Comparison of ENCODE assay signal across 30 mouse cellular contexts in the genomic region with DNA sequence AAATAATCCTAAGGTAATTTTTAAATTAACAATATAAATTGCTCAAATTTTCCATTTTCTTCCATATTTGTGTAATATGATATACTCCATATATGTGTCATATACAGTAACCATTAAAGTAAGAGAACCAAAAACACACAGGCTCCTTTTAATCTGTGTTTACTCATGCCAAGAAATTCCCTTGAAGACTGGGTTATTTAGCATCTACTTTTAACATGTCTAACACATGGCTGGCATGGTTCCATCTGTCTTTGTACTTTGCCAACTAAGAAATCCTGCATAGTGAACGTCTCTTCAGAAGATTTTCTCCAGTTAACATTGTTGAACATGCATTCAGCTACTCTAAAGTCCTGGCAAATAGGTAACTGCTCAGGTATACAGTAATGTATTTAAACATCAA. TPM values are rescaled to one million over a fixed set of nuclear protein-coding genes. Genes with fewer than 3 reads are reported as not detected.
DNase-seq lines count a peak whose midpoint lies in the region; ATAC-seq and TF ChIP-seq lines count a peak whose summit lies in the region.
"Had no signal": no experiment of that assay in that cellular context is flagged by ENCODE, and none has a peak within 500 bp of the region (broad histone marks: within the 10 kb centered on the region; RNA-seq: fewer than 3 reads in every experiment).

No protein-coding gene starts in this region.

- DNase-seq in embryonic facial prominence, embryonic 14.5 days (ENCODE audit: low spot score): peak; percentile 75
- no peak for DNase-seq in embryonic facial prominence, embryonic 10.5 days (ENCODE audit: low spot score)
- peak; percentile 20 for DNase-seq in kidney, postnatal 14 days
- no peak for DNase-seq in kidney, postnatal 4 days
- peak; percentile 3 for DNase-seq in midbrain, postnatal 0 days (ENCODE audit: low spot score)
- no peak for DNase-seq in cerebellum, adult 18-20 months
- DNase-seq: adrenal gland, postnatal 14 days; cerebellum, adult 2 months; gastrocnemius, adult 2 months; heart, adult 2 months; heart, postnatal 4 days; kidney, adult 9 months; kidney, postnatal 36 days; layer of hippocampus, postnatal 36 days; liver, embryonic 13.5 days; lung, adult 18-20 months; lung, postnatal 10 days; right cerebral cortex, adult 18-20 months had no signal

- WGBS in embryonic facial prominence, embryonic 14.5 days: 5% methylated on average over 1 of the region's 1 CpGs
- WGBS in embryonic facial prominence, embryonic 10.5 days: 79% methylated on average over 1 of the region's 1 CpGs
- WGBS in midbrain, postnatal 0 days: 38% methylated on average over 1 of the region's 1 CpGs
- 61% methylated on average over 1 of the region's 1 CpGs for WGBS in midbrain, embryonic 16.5 days
- 21% methylated on average over 1 of the region's 1 CpGs for WGBS in forebrain, embryonic 16.5 days

- no peak overlapping the region for H3K9ac ChIP-seq in embryonic facial prominence, embryonic 14.5 days (ENCODE audit: low read depth, low read length)
- H3K9ac ChIP-seq in midbrain, postnatal 0 days (replicated peaks; ENCODE audit: low read length, poor library complexity, severe bottlenecking): no peak overlapping the region
- H3K9ac ChIP-seq in midbrain, embryonic 16.5 days (ENCODE audit: low read depth, low read length): no peak overlapping the region
- H3K9ac ChIP-seq in forebrain, embryonic 16.5 days (replicated peaks; ENCODE audit: low read depth, low read length): no peak overlapping the region
- H3K9ac ChIP-seq: heart, embryonic 12.5 days; hindbrain, embryonic 13.5 days; limb, embryonic 15.5 days; liver, embryonic 13.5 days; midbrain, embryonic 15.5 days; neural tube, embryonic 12.5 days; stomach, embryonic 15.5 days had no signal

- no peak overlapping the region for H3K4me3 ChIP-seq in embryonic facial prominence, embryonic 14.5 days (ENCODE audit: low read depth, low read length)
- no peak overlapping the region for H3K4me3 ChIP-seq in embryonic facial prominence, embryonic 10.5 days
- H3K4me3 ChIP-seq in midbrain, postnatal 0 days (ENCODE audit: low read depth, low read length): no peak overlapping the region
- no peak overlapping the region for H3K4me3 ChIP-seq in midbrain, embryonic 16.5 days (ENCODE audit: low read depth, low read length)
- no peak overlapping the region for H3K4me3 ChIP-seq in forebrain, embryonic 16.5 days (replicated peaks; ENCODE audit: low read length)
- H3K4me3 ChIP-seq: gastrocnemius, adult 2 months; heart, adult 2 months; heart, embryonic 12.5 days; hindbrain, embryonic 13.5 days; limb, embryonic 15.5 days; liver, embryonic 13.5 days; midbrain, embryonic 10.5 days; midbrain, embryonic 15.5 days; myocyte; neural tube, embryonic 12.5 days; stomach, embryonic 15.5 days had no signal

- ATAC-seq in embryonic facial prominence, embryonic 14.5 days (ENCODE audit: low read depth): no peak
- no peak for ATAC-seq in midbrain, postnatal 0 days (ENCODE audit: low FRiP score)
- no peak for ATAC-seq in midbrain, embryonic 16.5 days
- ATAC-seq in forebrain, embryonic 16.5 days: 0 out of 2 replicates have a peak, but pooled peaks have one; percentile 47
- ATAC-seq: intestine, postnatal 0 days; midbrain, embryonic 15.5 days had no signal

- H3K36me3 ChIP-seq in embryonic facial prominence, embryonic 14.5 days (ENCODE audit: control insufficient read depth, insufficient read depth, low read length): no peaks in the 10 kb centered on the region
- H3K36me3 ChIP-seq in embryonic facial prominence, embryonic 10.5 days (replicated peaks): no peaks in the 10 kb centered on the region
- H3K36me3 ChIP-seq in midbrain, postnatal 0 days (ENCODE audit: insufficient read depth, low read length): no peaks in the 10 kb centered on the region
- no peaks in the 10 kb centered on the region for H3K36me3 ChIP-seq in midbrain, embryonic 16.5 days (ENCODE audit: control insufficient read depth, insufficient read depth, low read length)
- H3K36me3 ChIP-seq in forebrain, embryonic 16.5 days (ENCODE audit: control insufficient read depth, insufficient read depth): no peaks in the 10 kb centered on the region
- H3K36me3 ChIP-seq: heart, embryonic 12.5 days; hindbrain, embryonic 13.5 days; limb, embryonic 15.5 days; liver, embryonic 13.5 days; midbrain, embryonic 10.5 days; midbrain, embryonic 15.5 days; neural tube, embryonic 12.5 days; stomach, embryonic 15.5 days had no signal

- TF ChIP-seq CTCF in midbrain, postnatal 0 days (IDR thresholded peaks at IDR 0.05): no peak

- H3K4me2 ChIP-seq in embryonic facial prominence, embryonic 14.5 days (ENCODE audit: low read depth, low read length): no peak overlapping the region
- H3K4me2 ChIP-seq in midbrain, postnatal 0 days (ENCODE audit: low read depth, low read length, poor library complexity, severe bottlenecking): no peak overlapping the region
- H3K4me2 ChIP-seq in midbrain, embryonic 16.5 days (ENCODE audit: low read length): no peak overlapping the region
- H3K4me2 ChIP-seq in forebrain, embryonic 16.5 days (ENCODE audit: low read length): no peak overlapping the region
- H3K4me2 ChIP-seq: heart, embryonic 12.5 days; hindbrain, embryonic 13.5 days; limb, embryonic 15.5 days; liver, embryonic 13.5 days; midbrain, embryonic 15.5 days; neural tube, embryonic 12.5 days; stomach, embryonic 15.5 days had no signal

- no peak overlapping the region for H3K27ac ChIP-seq in embryonic facial prominence, embryonic 14.5 days (replicated peaks; ENCODE audit: low read depth, low read length)
- no peak overlapping the region for H3K27ac ChIP-seq in embryonic facial prominence, embryonic 10.5 days (replicated peaks)
- H3K27ac ChIP-seq in midbrain, postnatal 0 days (ENCODE audit: low read depth, low read length): no peak overlapping the region
- no peak overlapping the region for H3K27ac ChIP-seq in midbrain, embryonic 16.5 days (ENCODE audit: low read length)
- H3K27ac ChIP-seq in forebrain, embryonic 16.5 days (ENCODE audit: low read length): no peak overlapping the region
- H3K27ac ChIP-seq: gastrocnemius, adult 2 months; heart, adult 2 months; hindbrain, embryonic 13.5 days; limb, embryonic 15.5 days; liver, embryonic 13.5 days; midbrain, embryonic 10.5 days; midbrain, embryonic 15.5 days; neural tube, embryonic 12.5 days; stomach, embryonic 15.5 days had no signal

- no peaks in the 10 kb centered on the region for H3K4me1 ChIP-seq in embryonic facial prominence, embryonic 14.5 days (ENCODE audit: control insufficient read depth, insufficient read depth, low read length)
- H3K4me1 ChIP-seq in embryonic facial prominence, embryonic 10.5 days: 0 out of 2 replicates have a peak, but pooled peaks cover 2% of the 10 kb centered on the region
- no peaks in the 10 kb centered on the region for H3K4me1 ChIP-seq in midbrain, postnatal 0 days (ENCODE audit: insufficient read depth, low read length)
- no peaks in the 10 kb centered on the region for H3K4me1 ChIP-seq in midbrain, embryonic 16.5 days (ENCODE audit: control insufficient read depth, insufficient read depth, low read length)
- H3K4me1 ChIP-seq in forebrain, embryonic 16.5 days (replicated peaks; ENCODE audit: control insufficient read depth, insufficient read depth, low read length): no peaks in the 10 kb centered on the region
- H3K4me1 ChIP-seq: hindbrain, embryonic 13.5 days; limb, embryonic 15.5 days; liver, embryonic 13.5 days; midbrain, embryonic 10.5 days; midbrain, embryonic 15.5 days; neural tube, embryonic 12.5 days; stomach, embryonic 15.5 days had no signal

- no peaks in the 10 kb centered on the region for H3K9me3 ChIP-seq in embryonic facial prominence, embryonic 14.5 days (ENCODE audit: control insufficient read depth, low read length)
- H3K9me3 ChIP-seq in embryonic facial prominence, embryonic 10.5 days: no peaks in the 10 kb centered on the region
- H3K9me3 ChIP-seq in midbrain, postnatal 0 days (ENCODE audit: low read length): no peaks in the 10 kb centered on the region
- no peaks in the 10 kb centered on the region for H3K9me3 ChIP-seq in midbrain, embryonic 16.5 days (replicated peaks; ENCODE audit: control insufficient read depth, low read length, poor library complexity, severe bottlenecking)
- H3K9me3 ChIP-seq in forebrain, embryonic 16.5 days (ENCODE audit: control insufficient read depth, low read length): no peaks in the 10 kb centered on the region
- H3K9me3 ChIP-seq: heart, embryonic 12.5 days; hindbrain, embryonic 13.5 days; limb, embryonic 15.5 days; liver, embryonic 13.5 days; midbrain, embryonic 10.5 days; midbrain, embryonic 15.5 days; neural tube, embryonic 12.5 days; stomach, embryonic 15.5 days had no signal

- no peaks in the 10 kb centered on the region for H3K27me3 ChIP-seq in embryonic facial prominence, embryonic 14.5 days (replicated peaks; ENCODE audit: control insufficient read depth, insufficient read depth, low read length)
- no peaks in the 10 kb centered on the region for H3K27me3 ChIP-seq in embryonic facial prominence, embryonic 10.5 days (replicated peaks; ENCODE audit: low read depth, poor library complexity, severe bottlenecking)
- H3K27me3 ChIP-seq in midbrain, postnatal 0 days (ENCODE audit: insufficient read depth, low read length): no peaks in the 10 kb centered on the region
- no peaks in the 10 kb centered on the region for H3K27me3 ChIP-seq in midbrain, embryonic 16.5 days (ENCODE audit: control insufficient read depth, insufficient read depth, low read depth, low read length)
- no peaks in the 10 kb centered on the region for H3K27me3 ChIP-seq in forebrain, embryonic 16.5 days (replicated peaks; ENCODE audit: control insufficient read depth, insufficient read depth, low read length)
- H3K27me3 ChIP-seq: heart, embryonic 12.5 days; hindbrain, embryonic 13.5 days; limb, embryonic 15.5 days; liver, embryonic 13.5 days; midbrain, embryonic 15.5 days; neural tube, embryonic 12.5 days; stomach, embryonic 15.5 days had no signal

RNA-seq across cellular contexts. Expression of gene Efemp1, which starts 46.4 kb away (rescaled TPM):
- polyA plus RNA-seq in embryonic facial prominence, embryonic 14.5 days (2014; fragmentation: Nextera tagmentation; extraction: Ambion mirVana): 64.5 and 74.7 TPM in 2 replicates
- 5.5 and 10.2 TPM in 2 replicates for polyA plus RNA-seq in embryonic facial prominence, embryonic 10.5 days (2016; fragmentation: Nextera tagmentation; extraction: Ambion mirVana)
- total RNA-seq in midbrain, postnatal 0 days (2014; rRNA removed): 7.1 and 8.1 TPM in 2 replicates
- 8.5 TPM in 2 replicates for polyA plus RNA-seq in midbrain, postnatal 0 days (2015; fragmentation: Nextera tagmentation; extraction: Ambion mirVana)
- 4.6 and 5.0 TPM in 2 replicates for polyA plus RNA-seq in midbrain, embryonic 16.5 days (2015; fragmentation: Nextera tagmentation; extraction: Ambion mirVana)
- polyA plus RNA-seq in forebrain, embryonic 16.5 days (2015; fragmentation: Nextera tagmentation; extraction: Ambion mirVana): 4.2 and 5.0 TPM in 2 replicates
- total RNA-seq: MEL had no signal

Comparison
In these comparisons a context has a peak if more than half of its experiments do, and no peak if none do; other contexts are left out.
1. DNase-seq: peak in embryonic facial prominence, embryonic 14.5 days (single experiment), kidney, postnatal 14 days (single experiment) and midbrain, postnatal 0 days (single experiment); none in embryonic facial prominence, embryonic 10.5 days (single experiment), kidney, postnatal 4 days (0 of 2) and cerebellum, adult 18-20 months (0 of 2).